Mouse (Mus musculus) cerebellum, adult 2 months (tissue): ENCODE results near the gene Bcl6.

Experiments
- CTCF ChIP-seq: fragments of 200-500 bp; IDR thresholded peaks from 2 replicates; pipeline ENCODE4 v1.5.1; 2011; ENCODE audit warnings: low read depth, mild to moderate bottlenecking, control low read depth, low read length, moderate library complexity, borderline replicate concordance; ENCODE audit not compliant: insufficient read depth
- POLR2A ChIP-seq: fragments of 200-500 bp; IDR thresholded peaks from 2 replicates; pipeline ENCODE4 v1.6.1; 2011; ENCODE audit warnings: low read length, control low read depth, borderline replicate concordance; ENCODE audit not compliant: insufficient read depth

DNA sequence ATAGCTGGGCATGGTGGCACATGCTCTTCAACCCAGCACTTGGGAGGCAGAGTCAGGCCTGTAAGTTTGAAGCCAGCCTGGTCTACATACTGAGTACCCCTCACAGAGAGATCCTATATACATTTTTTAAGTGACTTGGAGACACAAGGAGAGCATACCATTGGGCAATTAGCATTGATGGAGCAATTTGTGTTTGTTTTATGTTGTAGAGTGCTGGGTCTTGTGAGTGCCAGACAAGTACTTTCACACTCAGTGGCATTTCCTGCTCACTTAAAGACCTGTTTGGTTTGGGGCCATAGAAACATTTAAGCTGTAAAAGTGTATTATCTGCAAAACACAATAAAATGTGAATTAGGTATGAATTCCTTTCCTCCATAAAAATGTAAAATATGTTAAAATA lies 47.1 kb upstream of the Bcl6 start:
- TF ChIP-seq CTCF (no peak), POLR2A (no peak)
